Mouse (Mus musculus) cerebellum, adult 2 months (tissue): ENCODE data around the gene Zfp618.

Source experiments
- CTCF ChIP-seq: fragments of 200-500 bp; IDR thresholded peaks from 2 replicates; pipeline ENCODE4 v1.5.1; 2011; ENCODE audit warnings: low read depth, mild to moderate bottlenecking, control low read depth, low read length, moderate library complexity, borderline replicate concordance; ENCODE audit not compliant: insufficient read depth
- POLR2A ChIP-seq: fragments of 200-500 bp; IDR thresholded peaks from 2 replicates; pipeline ENCODE4 v1.6.1; 2011; ENCODE audit warnings: low read length, control low read depth, borderline replicate concordance; ENCODE audit not compliant: insufficient read depth

DNA sequence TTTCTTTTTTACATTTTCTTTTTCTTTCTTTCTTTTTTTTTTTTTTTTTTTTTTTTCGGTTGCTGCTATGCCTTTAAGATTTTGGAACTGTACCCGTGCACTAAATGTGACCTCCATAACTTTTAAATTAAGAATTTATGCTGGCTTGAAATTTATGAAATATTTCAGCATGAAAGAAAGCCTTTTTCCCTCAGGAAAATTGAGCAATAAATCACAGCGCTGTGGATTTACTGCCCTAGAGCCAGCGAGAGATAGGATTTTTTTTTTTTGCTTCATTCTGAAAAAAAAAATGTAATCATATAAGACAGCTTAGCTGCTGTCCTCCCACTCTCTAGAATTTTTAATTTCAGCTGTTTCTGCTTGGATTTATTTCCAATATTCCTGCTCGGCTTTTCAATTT is 92.2 kb downstream of the Zfp618 start:
- TF ChIP-seq POLR2A (no peak), CTCF (no peak)
